Mouse (Mus musculus): ENCODE results near the gene Fam118a.
A peak's percentile ranks its signal among the peaks of the same experiment; 100 is the strongest.
"Not testable (repeated sequence)": the region's sequence is repeated elsewhere in the genome, so short reads cannot be mapped to it uniquely, and the experiment has no call there.

Gene Fam118a

GRCm38 (mm10) chr15:85012662-85013054 is 16.1 kb upstream of the Fam118a start:
- DNase-seq, result no peak

- no peak for DNase-seq
These were observed 13.0 kb upstream of the Fam118a start for GRCm38 (mm10) chr15:85015771-85016170.

GRCm38 (mm10) chr15:85016951-85017664 is 11.6 kb upstream of the Fam118a start, which contains the start of gene Upk3a:
Upk3a (plus strand) TSS chr15:85017141.
- DNase-seq, result peak; percentile 56 to 73

GRCm38 (mm10) chr15:85022211-85022610 is 6.5 kb upstream of the Fam118a start:
- no peak for DNase-seq

- DNase-seq, result no peak
These were observed 2.6 kb upstream of the Fam118a start for GRCm38 (mm10) chr15:85026197-85026596.

- no peak for DNase-seq
These were observed 1.0 kb upstream of the Fam118a start for GRCm38 (mm10) chr15:85027740-85028139.

- not testable (repeated sequence) for DNase-seq
These were observed 1.9 kb downstream of the Fam118a start for GRCm38 (mm10) chr15:85030643-85031042.

- peak in 1 of 2 experiments; percentile 36 for DNase-seq
These were observed 3.1 kb downstream of the Fam118a start for GRCm38 (mm10) chr15:85031866-85032265.

GRCm38 (mm10) chr15:85033916-85034315 is 5.2 kb downstream of the Fam118a start:
- not testable (repeated sequence) for DNase-seq

GRCm38 (mm10) chr15:85036566-85037342 is 8.0 kb downstream of the Fam118a start:
- DNase-seq, result peak; percentile 98 to 99

GRCm38 (mm10) chr15:85037343-85037690 is 8.6 kb downstream of the Fam118a start:
- DNase-seq, result no peak

GRCm38 (mm10) chr15:85041546-85042225 is 12.9 kb downstream of the Fam118a start:
- DNase-seq, result no peak

- peak; percentile 35 to 61 for DNase-seq
These were observed 13.7 kb downstream of the Fam118a start for GRCm38 (mm10) chr15:85042361-85042954.

- DNase-seq, result no peak
These were observed 14.4 kb downstream of the Fam118a start for GRCm38 (mm10) chr15:85043116-85043515.

GRCm38 (mm10) chr15:85043761-85044160 is 15.0 kb downstream of the Fam118a start:
- no peak for DNase-seq

GRCm38 (mm10) chr15:85046230-85046950 is 17.6 kb downstream of the Fam118a start:
- no peak for DNase-seq

- DNase-seq, result no peak
These were observed 19.1 kb downstream of the Fam118a start for GRCm38 (mm10) chr15:85047865-85048264.

GRCm38 (mm10) chr15:85049758-85050157 is 21.0 kb downstream of the Fam118a start:
- DNase-seq, result no peak

GRCm38 (mm10) chr15:85054098-85054497 is 25.4 kb downstream of the Fam118a start:
- no peak for DNase-seq

GRCm38 (mm10) chr15:85055186-85055585 is 26.4 kb downstream of the Fam118a start:
- no peak for DNase-seq

- DNase-seq, result no peak
These were observed 34.7 kb downstream of the Fam118a start for GRCm38 (mm10) chr15:85063421-85063820.

GRCm38 (mm10) chr15:85070561-85070960 is 41.8 kb downstream of the Fam118a start:
- peak; percentile 44 to 60 for DNase-seq
